Mouse (Mus musculus) ES-E14 (cell line): Measurements from ENCODE around the gene Lrrc15.

ENCODE experiments used
- MAFK ChIP-seq: IDR thresholded peaks from 2 replicates; pipeline ENCODE4 v1.6.1; 2014; ENCODE audit warnings: mild to moderate bottlenecking, low read depth, low read length, inconsistent platforms; ENCODE audit not compliant: insufficient read depth
- ZNF384 ChIP-seq: IDR thresholded peaks from 2 replicates; pipeline ENCODE4 v1.6.1; 2012; ENCODE audit warnings: low read depth, low read length, inconsistent platforms

DNA sequence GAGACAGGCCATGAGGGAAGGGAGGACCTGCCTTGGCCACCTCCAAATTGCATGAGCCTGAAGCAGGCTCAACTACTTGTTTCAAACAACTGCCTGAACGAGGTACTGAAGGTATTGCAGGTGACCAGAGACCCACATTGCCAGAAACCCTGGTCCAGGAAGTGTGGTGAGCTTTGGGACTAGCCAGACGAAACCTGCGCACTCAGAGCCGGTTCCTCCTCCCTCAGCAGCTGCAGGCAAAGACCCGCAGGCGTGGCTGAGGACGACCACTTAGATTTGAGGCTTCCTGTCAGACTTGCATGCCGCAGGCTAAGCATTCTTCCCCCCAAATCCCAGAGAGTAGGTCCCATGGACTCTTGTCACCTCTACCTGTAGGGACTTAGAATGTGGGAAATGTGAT, 49.0 kb downstream of the Lrrc15 start:
- TF ChIP-seq ZNF384 (no peak), MAFK (no peak)
